In the genomic region with DNA sequence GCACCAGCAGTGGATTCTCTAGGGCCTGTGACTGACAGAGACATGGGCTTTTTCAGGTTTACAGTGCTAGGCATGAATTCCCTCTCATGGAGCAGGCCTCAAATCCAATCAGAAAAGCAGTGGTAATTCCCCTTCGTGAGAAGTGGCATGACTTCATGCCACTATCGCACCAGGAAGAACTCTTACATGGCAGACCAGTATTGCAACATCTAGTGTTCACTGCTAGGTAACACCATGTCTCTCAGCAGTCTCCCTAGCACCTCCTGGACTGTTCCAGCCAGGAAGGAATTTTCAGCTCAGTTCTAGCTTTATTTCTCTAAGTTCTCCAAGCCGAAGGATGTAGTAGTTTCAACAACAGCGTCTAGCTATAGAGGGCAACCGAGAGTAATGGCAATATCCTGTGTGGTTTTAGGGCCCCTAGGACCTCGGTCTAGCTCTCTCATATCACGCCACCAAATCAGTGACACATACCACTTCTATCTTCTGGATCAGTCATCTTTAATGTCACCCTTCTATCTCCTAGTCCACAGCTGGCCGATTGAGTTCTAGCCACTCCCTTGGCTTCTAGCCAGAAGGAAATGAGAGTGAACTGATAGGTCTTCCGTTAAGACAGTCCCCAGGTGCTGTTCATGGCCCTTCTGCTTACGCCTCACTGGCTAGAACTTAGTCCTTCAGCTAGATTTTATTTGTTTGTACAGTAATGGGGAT, we compare ENCODE assay signal across 11 mouse cellular contexts.
DNase-seq lines count a peak whose midpoint lies in the region; TF ChIP-seq lines count a peak whose summit lies in the region.
"Had no signal": no experiment of that assay in that cellular context is flagged by ENCODE, and none has a peak within 500 bp of the region (broad histone marks: within the 10 kb centered on the region; RNA-seq: fewer than 3 reads in every experiment).

No protein-coding gene starts in this region.

- no peak for TF ChIP-seq EP300 in MEL (IDR thresholded peaks at IDR 0.05; ENCODE audit: low read depth in 1 of 2, low read length in 2 of 2)

- H3K27ac ChIP-seq in MEL (ENCODE audit: control insufficient read depth, low read depth, low read length): peak overlapping the region; percentile 99
- no peak overlapping the region for H3K27ac ChIP-seq in midbrain, embryonic 10.5 days (replicated peaks)
- H3K27ac ChIP-seq: macrophage had no signal

- DNase-seq in heart, adult 9 months (ENCODE audit: low spot score in 2 of 2): peak; percentile 6 to 36
- no peak for DNase-seq in heart, postnatal 25 days (ENCODE audit: low spot score)
- DNase-seq in MEL (ENCODE audit: low read depth, low spot score): peak; percentile 99
- DNase-seq in large intestine, adult 2 months (ENCODE audit: low read depth, low spot score): peak; percentile 91
- peak; percentile 44 for DNase-seq in skeletal muscle tissue, adult 2 months (ENCODE audit: low read depth, low spot score)
- no peak for DNase-seq in embryo, embryonic 10.5 days (ENCODE audit: low spot score)
- DNase-seq in midbrain, embryonic 10.5 days (ENCODE audit: low spot score): no peak
- no peak for DNase-seq in Muller cell, postnatal 12 days (ENCODE audit: inconsistent ontology term)
- DNase-seq: cerebellum, postnatal 25 days; heart, postnatal 4 days had no signal

- peaks cover 0 to 66% of the 10 kb centered on the region in 2 experiments; a peak in 2 of 4 replicates for H3K36me3 ChIP-seq in MEL (ENCODE audit: control insufficient read depth in 1 of 2, insufficient read depth in 2 of 2, low read length in 2 of 2)
- no peaks in the 10 kb centered on the region for H3K36me3 ChIP-seq in midbrain, embryonic 10.5 days

- peaks cover 24 to 76% of the 10 kb centered on the region in 2 experiments for H3K4me1 ChIP-seq in MEL (ENCODE audit: control insufficient read depth in 1 of 2, insufficient read depth in 2 of 2, low read length in 2 of 2)
- peaks cover 31% of the 10 kb centered on the region for H3K4me1 ChIP-seq in midbrain, embryonic 10.5 days

- H3K4me3 ChIP-seq in MEL (ENCODE audit: control insufficient read depth in 1 of 2, insufficient read depth in 1 of 2, low read depth in 2 of 2, low read length in 2 of 2): no peak overlapping the region
- H3K4me3 ChIP-seq in midbrain, embryonic 10.5 days: no peak overlapping the region

- no peaks in the 10 kb centered on the region; the same call in 1 of the 2 replicates for H3K79me2 ChIP-seq in MEL (ENCODE audit: control insufficient read depth, insufficient read depth, low read length, poor library complexity)

- H3K27me3 ChIP-seq in MEL (ENCODE audit: control insufficient read depth in 1 of 2, insufficient read depth in 2 of 2, low read length in 2 of 2): no peaks in the 10 kb centered on the region
- no peaks in the 10 kb centered on the region; the same call in 1 of the 2 replicates for H3K27me3 ChIP-seq in midbrain, embryonic 10.5 days (ENCODE audit: low read depth, poor library complexity, severe bottlenecking)

- TF ChIP-seq POLR2A in MEL (IDR thresholded peaks at IDR 0.05; ENCODE audit: control insufficient read depth in 1 of 2, insufficient read depth in 1 of 2, low read depth in 1 of 2, low read length in 2 of 2, poor library complexity in 1 of 2): peak in 1 of 2 experiments; percentile 58; a peak in 2 of 4 replicates

- intact Hi-C loops in heart, postnatal 25 days (cut with DNase I): no loop called here

- peak in 2 of 3 experiments; percentile 9 to 62; a peak in 2 of 6 replicates for TF ChIP-seq CTCF in MEL (IDR thresholded peaks at IDR 0.05 in 2 of 3, conservative IDR thresholded peaks at IDR 0.05 in 1 of 3; ENCODE audit: control insufficient read depth in 1 of 3, insufficient read depth in 1 of 3, low read depth in 2 of 3, low read length in 3 of 3, poor library complexity in 1 of 3, severe bottlenecking in 1 of 3)

- 18% methylated on average over 10 of the region's 10 CpGs for WGBS in large intestine, adult 2 months
- 91% methylated on average over 10 of the region's 10 CpGs for WGBS in midbrain, embryonic 10.5 days

- H3K9me3 ChIP-seq in MEL (replicated peaks; ENCODE audit: insufficient read depth, low read length): no peaks in the 10 kb centered on the region
- no peaks in the 10 kb centered on the region for H3K9me3 ChIP-seq in midbrain, embryonic 10.5 days (replicated peaks)

- H3K9ac ChIP-seq in MEL (ENCODE audit: control insufficient read depth, low read depth, low read length, poor library complexity, severe bottlenecking): peak overlapping the region; percentile 68

- no peak for TF ChIP-seq RAD21 in MEL (IDR thresholded peaks at IDR 0.05; ENCODE audit: low read depth, low read length)

TF ChIP-seq in MEL, 35 proteins besides CTCF, POLR2A, EP300 and RAD21:
- no peak for TF ChIP-seq ZMIZ1 (IDR thresholded peaks at IDR 0.05; ENCODE audit: low read depth, low read length)
- no peak for TF ChIP-seq SMC3 (IDR thresholded peaks at IDR 0.05; ENCODE audit: low read depth, low read length)
- no peak for TF ChIP-seq CHD1 (IDR thresholded peaks at IDR 0.05; ENCODE audit: low read depth, low read length)
- no peak for TF ChIP-seq NRF1 (IDR thresholded peaks at IDR 0.05; ENCODE audit: insufficient read depth, low read depth, low read length, poor library complexity, severe bottlenecking)
- no peak for TF ChIP-seq USF1 (IDR thresholded peaks at IDR 0.05; ENCODE audit: low read depth, low read length)
- TF ChIP-seq TBP (IDR thresholded peaks at IDR 0.05; ENCODE audit: low read depth, low read length): peak; percentile 88
- TF ChIP-seq CHD2 (IDR thresholded peaks at IDR 0.05; ENCODE audit: low read length): no peak
- no peak for TF ChIP-seq HCFC1 (IDR thresholded peaks at IDR 0.05; ENCODE audit: low read depth, low read length)
- TF ChIP-seq ETS1 (IDR thresholded peaks at IDR 0.05; ENCODE audit: low read depth, low read length): no peak
- peak; percentile 91 for TF ChIP-seq TAL1 (IDR thresholded peaks at IDR 0.05; ENCODE audit: low read length)
- TF ChIP-seq JUND (IDR thresholded peaks at IDR 0.05; ENCODE audit: low read depth, low read length): no peak
- TF ChIP-seq ZKSCAN1 (IDR thresholded peaks at IDR 0.05; ENCODE audit: low read depth, low read length): no peak
- TF ChIP-seq MYB (IDR thresholded peaks at IDR 0.05; ENCODE audit: low read depth, low read length): no peak
- TF ChIP-seq GATA1 (IDR thresholded peaks at IDR 0.05; ENCODE audit: low read depth, low read length): peak; percentile 100
- no peak for TF ChIP-seq MAX (IDR thresholded peaks at IDR 0.05; ENCODE audit: low read length)
- TF ChIP-seq NELFE (IDR thresholded peaks at IDR 0.05; ENCODE audit: low read depth, low read length): no peak
- no peak for TF ChIP-seq MAZ (IDR thresholded peaks at IDR 0.05; ENCODE audit: low read depth, low read length)
- no peak for TF ChIP-seq KAT2A (conservative IDR thresholded peaks at IDR 0.05; ENCODE audit: low read depth, low read length)
- 0 out of 2 replicates have a peak, but pooled peaks have one; percentile 25 for TF ChIP-seq UBTF (IDR thresholded peaks at IDR 0.05; ENCODE audit: borderline replicate concordance, insufficient read depth, low read depth, low read length)
- TF ChIP-seq ZNF384 (IDR thresholded peaks at IDR 0.05; ENCODE audit: low read depth, low read length): no peak
- no peak for TF ChIP-seq E2F4 (IDR thresholded peaks at IDR 0.05; ENCODE audit: borderline replicate concordance, low read depth, low read length)
- TF ChIP-seq MXI1 (IDR thresholded peaks at IDR 0.05; ENCODE audit: low read depth, low read length): no peak

Comparison
In these comparisons a context has a peak if more than half of its experiments do, and no peak if none do; other contexts are left out.
1. DNase-seq: peak in heart, adult 9 months (2 of 2), MEL (single experiment), large intestine, adult 2 months (single experiment) and skeletal muscle tissue, adult 2 months (single experiment); none in heart, postnatal 25 days (single experiment), embryo, embryonic 10.5 days (single experiment), midbrain, embryonic 10.5 days (single experiment) and Muller cell, postnatal 12 days (single experiment).